Comparison of ENCODE assay signal across 9 mouse cellular contexts in the genomic region with DNA sequence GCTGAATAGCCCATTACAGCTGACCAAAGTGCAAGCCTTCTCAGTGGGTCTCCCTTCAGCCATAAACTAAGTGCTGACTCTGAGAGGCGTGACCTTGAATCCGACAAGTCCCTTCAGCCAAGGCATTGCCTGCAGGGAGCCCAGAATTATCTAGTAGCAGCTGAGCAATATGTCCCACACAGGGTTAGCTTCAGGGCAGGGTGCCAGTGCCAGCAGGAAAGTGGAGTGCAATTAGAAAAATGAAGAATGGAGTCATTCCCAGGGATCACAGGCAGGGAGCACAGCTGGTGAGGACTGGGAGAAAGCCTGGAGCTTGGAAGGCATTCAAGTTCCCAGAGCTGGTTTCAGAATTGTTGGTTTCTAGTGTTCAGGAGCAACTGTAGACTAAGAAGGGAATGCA.
A peak's percentile ranks its signal among the peaks of the same experiment; 100 is the strongest.
DNase-seq lines count a peak whose midpoint lies in the region; ATAC-seq lines count a peak whose summit lies in the region.
"Had no signal": no experiment of that assay in that cellular context is flagged by ENCODE, and none has a peak within 500 bp of the region (broad histone marks: within the 10 kb centered on the region; RNA-seq: fewer than 3 reads in every experiment).

No protein-coding gene starts in this region.

- no peaks in the 10 kb centered on the region for H3K9me3 ChIP-seq in kidney, embryonic 16.5 days (ENCODE audit: low read length)
- no peaks in the 10 kb centered on the region for H3K9me3 ChIP-seq in heart, embryonic 13.5 days

- peak; percentile 17 for DNase-seq in kidney, postnatal 14 days
- peak; percentile 67 for DNase-seq in cerebellum, adult 9-10 months
- DNase-seq in left cerebral cortex, postnatal 10 days (ENCODE audit: extremely low spot score in 1 of 2, low spot score in 2 of 2): peak; percentile 48 to 67
- peak; percentile 59 for DNase-seq in right cerebral cortex, adult 18-20 months
- no peak for DNase-seq in embryo, embryonic 9.5 days (ENCODE audit: extremely low spot score)

- H3K4me2 ChIP-seq in kidney, embryonic 16.5 days (replicated peaks; ENCODE audit: low read depth, low read length): no peak overlapping the region
- no peak overlapping the region for H3K4me2 ChIP-seq in heart, embryonic 13.5 days

- H3K27ac ChIP-seq in kidney, embryonic 16.5 days (ENCODE audit: low read length): no peak overlapping the region
- peak overlapping the region; percentile 25 for H3K27ac ChIP-seq in heart, embryonic 13.5 days (replicated peaks)

- H3K9ac ChIP-seq in kidney, embryonic 16.5 days (replicated peaks; ENCODE audit: low read length): no peak overlapping the region
- no peak overlapping the region for H3K9ac ChIP-seq in heart, embryonic 13.5 days

- no peaks in the 10 kb centered on the region for H3K4me1 ChIP-seq in kidney, embryonic 16.5 days (ENCODE audit: insufficient read depth, low read length)
- H3K4me1 ChIP-seq in heart, embryonic 13.5 days: peaks cover 5% of the 10 kb centered on the region; the same call in 1 of the 2 replicates

- WGBS in kidney, embryonic 16.5 days: 57% methylated on average over 2 of the region's 2 CpGs
- 30% methylated on average over 2 of the region's 2 CpGs for WGBS in heart, embryonic 13.5 days

- intact Hi-C loops in left cerebral cortex, postnatal 10 days (cut with DNase I): no loop called here

- no peak for ATAC-seq in kidney, embryonic 16.5 days (ENCODE audit: low FRiP score, low TSS enrichment)
- no peak for ATAC-seq in heart, embryonic 13.5 days (ENCODE audit: extremely low read depth, insufficient number of reproducible peaks, low FRiP score, low TSS enrichment)
- ATAC-seq in megakaryocyte, adult 5-6 weeks (ENCODE audit: poor library complexity, severe bottlenecking): no peak
- ATAC-seq: Patski had no signal

- no peak overlapping the region for H3K4me3 ChIP-seq in kidney, embryonic 16.5 days (ENCODE audit: low read length)
- no peak overlapping the region for H3K4me3 ChIP-seq in heart, embryonic 13.5 days

- no peaks in the 10 kb centered on the region for H3K36me3 ChIP-seq in kidney, embryonic 16.5 days (ENCODE audit: insufficient read depth, low read length)
- no peaks in the 10 kb centered on the region for H3K36me3 ChIP-seq in heart, embryonic 13.5 days

- H3K27me3 ChIP-seq in kidney, embryonic 16.5 days (ENCODE audit: insufficient read depth, low read length): no peaks in the 10 kb centered on the region
- no peaks in the 10 kb centered on the region for H3K27me3 ChIP-seq in heart, embryonic 13.5 days (replicated peaks)
- H3K27me3 ChIP-seq: Patski had no signal
